Mouse (Mus musculus): ENCODE data around the gene Gm45713.
"Not testable (repeated sequence)": the region's sequence is repeated elsewhere in the genome, so short reads cannot be mapped to it uniquely, and the experiment has no call there.

The Gm45713 gene

DNA sequence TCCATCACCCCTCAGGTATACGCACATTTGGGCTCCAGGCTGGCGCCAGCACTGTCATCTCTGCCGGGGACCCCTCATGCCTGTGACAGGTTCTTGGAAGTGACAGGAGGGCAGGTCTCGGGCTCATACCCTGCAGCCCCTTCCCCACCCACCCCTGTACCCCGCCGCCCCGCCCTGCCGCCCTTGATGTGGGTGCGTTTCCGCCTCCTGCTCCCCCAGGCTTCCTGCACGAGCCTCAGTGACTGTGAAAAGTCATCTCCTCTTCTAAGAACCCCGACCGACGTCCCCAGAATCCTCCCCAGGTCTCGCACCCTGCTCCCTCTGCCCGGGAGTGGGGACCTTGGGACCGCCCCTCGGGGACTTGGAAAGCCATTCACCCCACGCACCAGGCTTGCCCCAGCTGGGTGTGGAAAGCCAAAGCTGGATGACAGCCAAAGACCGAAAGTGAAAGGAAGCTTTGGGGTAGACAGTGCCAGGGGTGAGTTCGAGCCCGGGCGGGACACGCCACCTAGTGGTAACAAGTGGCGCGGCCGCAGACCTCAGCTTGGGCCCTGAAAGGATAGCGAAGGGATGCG, at the start of gene Gm45713, which contains the start of gene Flt3l:
TSS of gene Gm45713 (minus strand) at position 239 of the 575 bp plus-strand sequence.
TSS of gene Flt3l (minus strand) at position 440 of the 575 bp plus-strand sequence.
- DNase-seq (ENCODE audit: low spot score in 2 of 2), result peak; percentile 87 to 90

DNA sequence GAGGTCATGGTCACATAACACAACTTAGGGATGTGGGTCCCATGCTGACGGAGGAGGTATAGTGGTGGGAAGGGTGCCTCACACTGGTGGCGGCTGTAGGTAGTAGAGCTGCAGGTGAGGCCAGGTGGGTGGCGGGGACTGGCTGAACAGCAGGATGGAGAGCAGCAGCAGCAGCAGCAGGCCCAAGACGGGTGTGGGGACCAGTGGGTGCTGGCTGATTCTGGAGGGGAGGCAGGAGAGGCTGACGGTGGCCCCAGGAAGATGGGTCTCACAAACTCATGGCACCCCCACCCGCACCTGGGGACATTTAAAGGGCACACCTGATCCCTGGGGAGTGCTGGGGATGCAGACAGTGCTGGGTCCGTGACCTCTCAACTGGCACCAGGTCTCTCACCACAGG, 47.6 kb upstream of the Gm45713 start:
- DNase-seq (ENCODE audit: low spot score in 2 of 2), result no peak

DNA sequence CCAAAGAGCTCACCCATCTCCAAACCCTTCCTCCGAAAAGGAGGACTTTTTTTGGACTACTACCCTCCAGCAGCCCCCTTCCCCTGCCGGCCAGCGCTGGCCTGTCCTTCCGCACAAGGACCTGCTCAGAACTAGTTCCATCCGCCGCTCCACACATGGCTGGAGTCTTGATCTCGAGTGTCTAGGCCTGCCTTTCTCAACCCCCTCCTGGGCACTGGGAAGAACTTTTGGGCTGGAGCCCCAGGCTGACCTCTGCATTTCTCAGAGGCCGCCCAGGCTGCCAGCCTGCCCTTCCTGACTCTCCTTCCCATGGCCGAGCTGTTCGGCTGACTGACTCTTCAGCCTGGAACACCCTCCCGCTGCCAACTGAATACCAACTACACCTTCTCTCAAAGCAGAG, 46.6 kb upstream of the Gm45713 start:
- DNase-seq (ENCODE audit: low spot score in 2 of 2), result no peak

DNA sequence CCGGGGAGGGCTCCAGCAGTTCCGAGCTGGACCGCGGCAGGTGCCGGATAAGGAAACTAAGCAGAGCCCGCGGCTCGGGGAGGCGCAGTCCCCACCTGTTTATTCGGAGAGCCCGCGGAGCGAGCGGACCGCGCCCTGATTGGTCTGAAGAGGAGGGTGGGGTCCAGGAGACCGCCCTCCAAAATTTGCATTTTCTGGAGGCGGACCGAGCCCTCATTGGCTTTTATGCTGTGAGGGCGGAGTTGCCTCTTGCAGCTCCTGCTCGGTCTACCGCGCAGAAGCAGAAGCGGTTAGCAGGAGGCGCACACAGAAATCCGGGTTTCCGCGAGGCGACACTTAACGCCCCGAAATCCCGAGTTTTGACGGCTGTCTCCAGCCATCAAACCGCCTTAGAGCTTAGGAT, 46.2 kb upstream of the Gm45713 start:
- DNase-seq (ENCODE audit: low spot score in 2 of 2), result peak; percentile 90

DNA sequence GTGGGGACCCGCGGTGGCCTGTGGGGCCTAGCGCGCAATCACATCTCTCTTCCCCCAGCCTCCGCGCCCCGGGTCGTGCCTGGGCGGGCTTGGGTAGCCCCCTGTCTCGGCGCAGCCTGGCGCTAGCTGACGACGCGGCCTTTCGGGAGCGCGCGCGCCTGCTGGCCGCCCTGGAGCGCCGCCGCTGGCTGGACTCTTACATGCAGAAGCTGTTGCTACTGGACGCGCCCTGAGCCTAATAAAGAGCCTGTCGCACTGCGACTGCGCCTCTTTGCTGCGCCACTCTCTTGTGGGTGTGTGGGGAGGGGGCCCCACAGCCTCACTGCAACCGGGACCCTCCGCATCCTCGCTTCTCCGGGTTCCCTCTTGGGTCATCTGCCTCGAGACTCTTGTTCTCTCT, 45.5 kb upstream of the Gm45713 start:
- no peak for DNase-seq (ENCODE audit: low spot score in 2 of 2)

DNA sequence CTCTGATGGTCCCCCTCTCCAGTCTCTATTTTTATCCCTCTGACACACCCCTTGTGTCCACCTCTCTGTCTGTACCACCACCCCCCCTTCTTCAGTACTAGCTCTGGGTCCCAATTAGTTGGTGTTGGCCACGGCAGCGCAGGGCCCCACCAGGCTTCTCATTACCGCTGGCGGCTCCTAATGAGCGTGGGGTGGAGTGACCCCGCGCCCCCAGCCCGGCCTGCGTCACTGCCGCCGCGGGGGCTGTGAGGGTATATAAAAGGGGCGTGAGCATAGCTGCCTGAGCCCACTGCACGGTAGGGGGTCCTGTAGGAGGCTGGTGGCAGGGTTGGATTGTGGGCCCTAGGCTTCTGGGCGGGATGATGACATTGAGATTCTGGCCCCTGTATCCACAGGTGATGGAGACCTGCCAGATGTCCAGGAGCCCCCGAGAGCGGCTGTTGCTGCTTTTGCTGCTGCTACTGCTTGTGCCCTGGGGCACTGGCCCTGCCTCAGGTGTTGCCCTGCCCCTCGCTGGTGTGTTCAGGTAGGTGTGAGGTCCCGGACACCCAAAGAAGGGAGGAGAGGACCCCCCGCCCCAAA, 45.0 kb upstream of the Gm45713 start, which contains the start of gene Pth2:
TSS of gene Pth2 (plus strand) at position 100 of the 582 bp plus-strand sequence.
- DNase-seq (ENCODE audit: low spot score in 2 of 2), result no peak

DNA sequence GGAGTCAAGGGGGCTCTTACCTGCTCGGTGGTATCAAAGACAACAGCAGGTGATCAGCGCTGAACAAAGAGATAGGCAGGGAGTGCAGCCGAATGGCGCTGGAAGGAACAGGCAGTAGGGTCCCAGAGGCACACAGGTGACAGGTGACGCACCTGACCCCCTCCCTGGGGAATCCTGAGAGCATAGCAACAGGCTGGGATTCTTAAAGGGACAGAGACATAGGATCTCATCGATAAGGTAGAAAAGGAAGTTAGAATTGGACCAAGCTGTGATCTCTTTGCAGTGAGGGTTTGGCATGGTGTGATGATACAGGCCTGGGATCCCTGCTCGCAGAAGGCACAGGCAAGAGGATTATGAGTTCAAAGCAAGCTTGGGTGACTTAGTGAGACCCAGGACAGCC, 43.4 kb upstream of the Gm45713 start, which contains the start of gene Gfy:
TSS of gene Gfy (minus strand) at position 101 of the 400 bp plus-strand sequence.
- no peak for DNase-seq (ENCODE audit: low spot score in 2 of 2)

DNA sequence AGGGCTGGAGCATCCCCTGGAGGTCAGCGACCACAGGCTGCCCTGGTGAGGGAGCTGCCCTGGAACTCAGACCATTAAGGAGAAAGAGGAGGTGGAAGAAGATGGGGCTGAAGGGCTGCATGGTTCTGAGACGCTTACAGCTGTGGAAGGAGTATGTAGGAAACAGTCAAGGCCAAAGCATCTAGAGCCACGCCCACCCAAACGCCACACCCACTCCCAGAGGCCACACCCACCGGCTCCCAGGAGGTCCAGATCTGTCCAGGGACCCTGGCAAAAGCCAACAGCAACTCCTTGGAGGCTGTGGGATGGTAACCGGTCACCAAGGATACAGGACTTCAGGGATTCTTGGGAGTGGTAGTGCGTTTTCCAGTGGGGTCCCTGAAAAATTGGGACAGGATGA, 42.5 kb upstream of the Gm45713 start:
- no peak for DNase-seq (ENCODE audit: low spot score in 2 of 2)

DNA sequence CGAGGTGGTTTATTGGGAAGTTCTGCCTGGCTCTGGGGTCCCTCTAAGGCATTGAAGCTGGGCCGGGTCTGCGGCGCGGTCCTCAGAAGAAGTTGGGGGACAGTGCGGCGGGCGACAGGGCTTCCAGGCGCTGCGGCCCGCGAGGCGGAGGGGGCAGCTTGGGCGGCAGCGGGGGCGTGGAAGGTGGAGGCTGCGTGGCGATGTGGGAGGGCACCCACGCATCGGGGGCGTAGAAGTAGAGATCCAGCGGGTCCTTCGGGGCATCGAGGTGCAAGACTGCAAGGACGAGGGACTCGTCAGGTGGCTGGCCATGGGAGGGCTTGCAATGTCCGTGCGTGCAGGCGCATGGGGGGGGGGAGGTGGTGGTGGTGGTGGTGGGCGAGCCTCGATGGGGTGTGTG, 40.3 kb upstream of the Gm45713 start:
- DNase-seq (ENCODE audit: low spot score in 2 of 2), result no peak

DNA sequence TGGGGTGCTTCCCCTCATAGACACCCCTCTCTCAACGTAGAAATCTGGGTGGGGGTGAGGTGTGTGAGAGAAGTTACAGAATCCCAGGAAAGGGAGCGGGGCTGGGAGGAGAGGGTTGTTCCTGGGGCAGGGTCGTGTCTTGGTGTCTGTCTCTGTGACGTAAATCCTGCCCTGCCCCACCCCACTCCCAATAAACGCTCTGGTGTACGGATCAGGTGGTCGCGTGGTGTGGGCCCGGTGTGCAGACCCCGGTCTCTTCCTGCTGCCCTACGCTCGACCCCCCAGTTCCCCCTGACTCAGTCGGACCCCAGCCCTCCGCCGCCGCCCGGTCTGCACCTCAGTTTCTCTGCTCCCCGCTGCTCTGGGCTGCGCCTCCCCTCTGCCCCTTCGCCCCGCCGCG, 39.9 kb upstream of the Gm45713 start:
- DNase-seq (ENCODE audit: low spot score in 2 of 2), result no peak

DNA sequence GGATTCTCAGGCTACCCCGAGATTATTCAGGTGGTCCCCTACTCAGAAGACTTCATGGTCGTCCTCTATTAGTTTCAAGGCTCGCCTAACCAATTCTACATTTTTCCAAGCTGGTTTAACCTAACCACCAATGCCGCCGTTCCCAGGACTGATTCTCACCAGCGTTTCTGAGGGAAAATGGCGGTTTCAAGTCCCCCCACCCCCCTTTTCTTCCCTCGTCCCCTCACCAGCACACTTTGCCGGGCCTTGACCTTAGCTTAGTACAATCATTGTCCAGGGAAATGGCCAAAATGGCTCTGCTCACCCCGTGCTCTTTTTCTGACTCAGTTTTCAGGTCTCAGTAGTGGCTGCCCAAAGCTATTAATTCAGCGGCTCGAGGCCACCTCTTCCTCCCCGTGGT, 39.4 kb upstream of the Gm45713 start:
- no peak for DNase-seq (ENCODE audit: low spot score in 2 of 2)

DNA sequence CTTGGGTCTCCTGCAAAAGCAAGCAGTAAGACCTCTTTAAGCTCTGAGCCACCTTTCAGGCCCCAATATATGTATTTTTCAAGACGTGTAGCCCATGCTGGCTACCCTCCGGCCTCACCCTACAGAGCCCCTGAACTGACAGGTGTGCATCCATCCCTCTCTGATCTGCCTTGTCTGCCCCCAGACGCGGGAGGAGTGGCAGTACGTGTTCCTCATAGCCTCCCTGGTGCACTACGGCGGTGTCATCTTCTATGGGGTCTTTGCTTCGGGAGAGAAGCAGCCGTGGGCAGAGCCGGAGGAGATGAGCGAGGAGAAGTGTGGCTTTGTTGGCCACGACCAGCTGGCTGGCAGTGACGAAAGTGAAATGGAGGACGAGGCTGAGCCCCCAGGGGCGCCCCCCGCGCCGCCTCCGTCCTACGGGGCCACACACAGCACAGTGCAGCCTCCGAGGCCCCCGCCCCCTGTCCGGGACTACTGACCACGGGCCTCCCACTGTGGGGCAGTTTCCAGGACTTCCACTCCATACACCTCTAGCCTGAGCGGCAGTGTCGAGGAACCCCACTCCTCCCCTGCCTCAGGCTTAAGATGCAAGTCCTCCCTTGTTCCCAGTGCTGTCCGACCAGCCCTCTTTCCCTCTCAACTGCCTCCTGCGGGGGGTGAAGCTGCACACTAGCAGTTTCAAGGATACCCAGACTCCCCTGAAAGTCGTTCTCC, 38.7 kb upstream of the Gm45713 start:
- DNase-seq (ENCODE audit: low spot score in 2 of 2), result no peak

DNA sequence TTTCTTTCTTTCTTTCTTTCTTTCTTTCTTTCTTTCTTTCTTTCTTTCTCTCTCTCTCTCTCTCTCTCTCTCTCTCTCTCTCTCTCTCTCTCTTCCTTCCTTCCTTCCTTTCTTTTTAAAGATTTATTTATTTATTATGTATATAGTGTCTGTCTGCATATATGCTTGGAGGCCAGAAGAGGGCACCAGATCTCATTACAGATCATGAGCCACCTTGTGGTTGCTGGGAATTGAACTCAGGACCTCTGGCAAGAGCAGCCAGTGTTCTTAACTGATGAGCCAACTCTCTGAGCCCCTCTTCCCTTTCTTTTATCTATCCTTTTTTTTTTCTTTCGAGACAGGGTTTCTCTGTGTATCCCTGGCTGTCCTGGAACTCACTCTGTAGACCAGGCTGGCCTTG, 37.7 kb upstream of the Gm45713 start:
- not testable (repeated sequence) for DNase-seq (ENCODE audit: low spot score in 2 of 2)

DNA sequence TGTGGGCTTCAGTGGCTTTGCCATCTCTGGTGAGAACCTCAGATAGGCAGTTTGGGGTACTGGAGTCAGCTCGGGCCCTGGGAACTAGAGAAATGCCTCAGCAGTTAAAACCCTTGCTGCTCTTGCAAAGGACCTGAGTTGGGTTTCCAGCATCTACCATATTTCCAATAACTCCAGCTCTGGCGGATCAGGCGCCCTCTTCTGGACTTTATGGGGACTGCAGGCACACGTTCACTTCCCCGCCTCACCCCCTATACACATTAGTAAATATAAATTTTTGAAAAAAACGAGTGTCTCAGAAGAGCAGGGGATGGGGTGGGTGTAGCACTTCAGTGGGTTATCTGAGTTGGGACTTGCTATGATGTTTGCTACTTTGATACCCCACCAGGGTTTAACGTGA, 36.9 kb upstream of the Gm45713 start:
- DNase-seq (ENCODE audit: low spot score in 2 of 2), result no peak

DNA sequence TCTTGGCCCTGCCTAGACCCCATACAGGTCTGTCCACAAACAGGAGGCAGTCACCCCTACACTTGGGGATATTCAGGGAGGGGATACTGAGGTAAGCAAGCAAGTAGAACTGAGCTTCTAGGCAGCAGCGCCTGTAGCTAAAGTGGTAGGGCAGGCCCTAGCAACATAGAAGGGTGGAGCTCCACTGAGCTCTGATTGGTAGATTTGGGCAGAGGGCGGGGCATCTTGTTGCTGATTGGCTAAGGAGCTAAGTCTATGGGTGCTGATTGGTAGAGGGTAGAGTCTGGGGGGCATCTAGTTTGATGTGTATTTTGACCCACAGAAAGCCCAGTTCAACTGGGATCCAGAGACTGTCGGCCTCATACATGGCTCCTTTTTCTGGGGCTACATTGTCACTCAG, 33.5 kb upstream of the Gm45713 start:
- DNase-seq (ENCODE audit: low spot score in 2 of 2), result no peak

DNA sequence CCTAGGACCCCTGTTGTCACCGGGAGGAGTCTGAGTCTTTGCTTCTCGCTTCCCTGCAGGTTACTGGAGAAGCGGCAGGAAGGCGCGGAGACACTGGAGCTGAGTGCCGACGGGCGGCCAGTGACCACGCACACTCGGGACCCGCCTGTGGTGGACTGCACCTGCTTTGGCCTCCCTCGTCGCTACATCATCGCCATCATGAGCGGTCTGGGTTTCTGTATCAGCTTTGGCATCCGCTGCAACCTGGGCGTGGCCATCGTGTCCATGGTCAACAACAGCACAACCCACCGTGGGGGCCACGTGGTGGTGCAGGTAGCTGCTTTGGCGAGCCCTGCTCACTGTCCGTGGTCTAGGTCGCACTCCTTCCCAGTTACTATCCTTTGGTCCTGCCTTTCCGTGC, 32.6 kb upstream of the Gm45713 start:
- no peak for DNase-seq (ENCODE audit: low spot score in 2 of 2)

DNA sequence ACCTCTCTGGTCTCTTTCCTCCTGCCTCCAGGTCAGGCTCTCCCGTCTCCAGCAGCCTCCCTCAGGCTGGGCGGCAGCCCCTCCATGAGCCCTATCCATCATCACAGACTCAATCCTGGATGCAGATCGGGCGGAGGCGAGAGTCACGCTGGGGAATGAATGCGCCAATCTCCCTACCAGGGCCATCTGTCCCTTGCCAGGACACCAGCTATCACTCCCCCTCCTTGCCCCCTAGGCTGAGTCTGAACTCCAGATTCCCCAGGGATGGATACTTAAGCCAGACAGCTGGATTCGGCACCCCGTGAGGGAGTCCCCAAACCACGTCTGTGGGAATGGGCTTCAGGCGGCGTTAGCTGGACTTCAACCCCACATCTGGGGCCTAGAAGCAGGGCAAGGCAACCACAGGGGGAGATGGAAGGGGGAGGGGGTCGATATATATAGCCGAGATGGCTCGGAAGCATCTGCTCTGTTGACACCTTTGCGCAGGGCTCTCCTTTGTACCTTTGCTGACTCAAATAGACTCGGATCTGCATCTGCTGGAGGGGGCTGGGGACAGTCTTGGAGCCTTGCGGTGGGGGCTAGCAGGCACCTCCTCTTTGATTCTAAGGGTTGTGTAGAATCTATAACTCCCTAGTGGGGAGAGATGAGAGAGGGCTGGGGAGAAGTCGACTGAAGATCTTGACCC, 31.9 kb upstream of the Gm45713 start:
- no peak for DNase-seq (ENCODE audit: low spot score in 2 of 2)

DNA sequence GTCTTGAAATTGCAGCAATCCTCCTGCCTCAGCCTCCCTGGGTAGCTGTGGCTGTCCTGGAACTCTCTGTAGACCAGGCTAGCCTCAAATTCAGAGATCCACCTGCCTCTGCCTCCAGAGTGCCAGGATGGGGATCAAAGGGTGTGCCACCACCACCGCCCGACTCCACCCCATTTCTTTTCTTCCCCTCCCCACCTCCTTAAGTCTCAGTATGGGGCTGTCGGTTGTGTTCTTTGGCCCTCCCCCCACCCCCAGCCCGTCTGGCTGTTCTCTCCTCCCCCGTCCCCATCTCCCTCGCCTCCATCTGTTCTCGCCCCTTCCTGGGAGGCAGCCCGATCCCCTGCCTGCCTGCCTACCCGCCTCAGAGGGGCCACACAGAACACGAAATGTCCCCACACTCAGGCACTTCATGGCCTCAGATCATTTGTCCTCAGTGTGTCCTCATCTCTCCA, 30.9 kb upstream of the Gm45713 start:
- no peak for DNase-seq (ENCODE audit: low spot score in 2 of 2)

DNA sequence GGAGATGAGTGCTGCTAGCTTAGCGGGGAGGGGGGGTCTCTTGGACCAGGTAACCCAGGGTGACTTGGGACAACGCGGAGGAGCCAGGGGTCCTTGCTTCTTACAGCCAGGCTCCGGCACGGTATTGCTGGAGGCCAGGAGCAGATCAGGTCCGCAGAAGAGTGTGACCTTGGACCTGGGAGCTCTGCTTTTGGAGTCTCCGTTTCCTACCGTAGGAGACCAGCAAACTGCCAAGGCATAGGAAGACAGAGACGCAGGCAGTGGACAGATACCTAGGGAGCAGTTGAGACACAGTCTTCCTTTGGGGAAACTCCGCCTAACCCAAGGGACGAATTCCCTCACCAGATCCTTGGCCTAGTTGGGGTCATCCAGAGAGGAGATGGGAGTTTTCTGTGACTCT, 29.7 kb upstream of the Gm45713 start:
- no peak for DNase-seq (ENCODE audit: low spot score in 2 of 2)

DNA sequence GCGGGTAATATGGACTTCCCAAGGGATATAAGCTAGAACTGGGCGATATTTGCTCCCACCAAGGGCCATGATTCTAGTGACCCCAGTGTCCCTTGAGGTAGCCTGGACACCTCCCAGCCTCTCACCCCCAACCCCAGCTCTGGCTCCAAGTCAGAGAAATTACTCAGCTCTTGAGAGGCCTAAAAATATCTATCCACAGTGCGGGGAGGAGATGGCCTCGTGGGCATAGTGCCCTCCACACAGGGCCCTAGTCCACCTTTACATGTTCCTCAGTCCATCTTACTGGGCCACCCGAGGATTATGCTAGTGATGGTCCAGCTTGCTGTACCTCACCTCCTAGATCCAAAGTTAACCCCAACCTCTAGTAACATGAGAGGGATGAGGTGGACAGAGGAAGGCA, 28.8 kb upstream of the Gm45713 start:
- DNase-seq (ENCODE audit: low spot score in 2 of 2), result no peak

DNA sequence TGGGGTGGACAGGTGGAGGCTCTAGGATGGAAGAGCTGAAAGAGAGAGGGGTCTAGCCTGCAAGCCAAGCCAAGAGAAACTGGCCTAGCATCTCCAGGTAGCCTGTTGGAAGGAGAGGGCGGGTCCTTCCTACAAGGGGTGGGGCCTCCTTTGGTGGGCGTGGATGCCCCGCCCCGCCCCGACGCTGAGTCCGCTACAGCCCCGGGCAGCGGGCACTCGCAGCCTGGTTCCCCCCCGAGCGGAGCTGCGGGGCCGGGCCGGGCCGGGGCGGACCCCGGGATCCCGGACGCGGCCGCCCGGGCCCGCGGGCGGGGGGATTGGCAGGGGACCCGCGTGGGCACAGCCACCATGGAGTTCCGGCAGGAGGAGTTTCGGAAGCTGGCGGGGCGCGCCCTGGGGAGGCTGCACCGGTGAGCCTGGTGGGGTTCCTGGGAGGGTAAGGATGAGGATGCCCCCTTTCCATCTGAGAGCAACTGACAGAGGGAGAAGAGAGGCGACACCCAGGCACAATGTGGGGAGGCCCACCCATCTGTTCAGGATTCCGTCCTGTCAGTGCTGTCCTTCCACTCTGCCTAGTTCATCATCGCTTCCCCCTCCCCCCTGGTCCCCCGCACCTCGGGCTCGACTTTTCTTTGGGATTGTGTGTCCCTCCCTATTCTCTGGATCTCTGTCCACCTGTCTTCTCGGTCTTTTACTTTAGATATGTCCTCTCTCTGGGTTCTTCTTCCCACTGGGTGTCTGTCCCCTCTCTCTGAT, 27.9 kb upstream of the Gm45713 start, which contains the start of gene Slc17a7:
TSS of gene Slc17a7 (plus strand) at position 215 of the 756 bp plus-strand sequence.
- DNase-seq (ENCODE audit: low spot score in 2 of 2), result no peak
